Mouse (Mus musculus) thymus, adult 2 months (tissue): ENCODE measurements around the gene Ntf3. TPM values are rescaled to one million over a fixed set of nuclear protein-coding genes. Genes with fewer than 3 reads are reported as not detected.

ENCODE experiments used
- DNase-seq: peaks from one replicate; pipeline ENCODE4 v3.0.0; 2021
- H3K27ac ChIP-seq: fragments of 200-500 bp; 2 replicates; pipeline ENCODE4 v1.5.1; 2012; ENCODE audit warnings: low read length, control low read depth; ENCODE audit not compliant: control insufficient read depth, insufficient read depth
- H3K27me3 ChIP-seq: fragments of 200-500 bp; 2 replicates; pipeline ENCODE4 v1.6.1; 2012; ENCODE audit warnings: mild to moderate bottlenecking, low read length, moderate library complexity, mixed read lengths; ENCODE audit not compliant: control insufficient read depth, insufficient read depth
- H3K36me3 ChIP-seq: fragments of 200-500 bp; 2 replicates; pipeline ENCODE4 v1.6.1; 2012; ENCODE audit warnings: mild to moderate bottlenecking, low read length, moderate library complexity; ENCODE audit not compliant: control insufficient read depth, insufficient read depth
- H3K4me1 ChIP-seq: fragments of 200-500 bp; replicated peaks from 2 replicates; pipeline ENCODE4 v1.6.1; 2012; ENCODE audit warnings: low read length; ENCODE audit not compliant: control insufficient read depth, insufficient read depth
- H3K4me3 ChIP-seq: fragments of 200-500 bp; 2 replicates; pipeline ENCODE4 v1.5.1; 2012; ENCODE audit warnings: mild to moderate bottlenecking, low read length, control low read depth, moderate library complexity; ENCODE audit not compliant: control insufficient read depth, insufficient read depth
- CTCF ChIP-seq: fragments of 200-500 bp; IDR thresholded peaks from 2 replicates; pipeline ENCODE4 v1.5.1; 2012; ENCODE audit warnings: mild to moderate bottlenecking, control low read depth, low read length, moderate library complexity, borderline replicate concordance; ENCODE audit not compliant: control insufficient read depth, poor library complexity, insufficient read depth; ENCODE audit errors: extremely low read depth
- POLR2A ChIP-seq: fragments of 200-500 bp; IDR thresholded peaks from 2 replicates; pipeline ENCODE4 v1.6.1; 2012; ENCODE audit warnings: mild to moderate bottlenecking, low read length, control low read depth, moderate library complexity; ENCODE audit not compliant: control insufficient read depth, poor library complexity, insufficient read depth; ENCODE audit errors: extremely low read depth
- WGBS: fragments of 180-500 bp; shearing (Covaris S2); methylation state at CpG from one replicate; pipeline ENCODE4 v1.1.7; 2018; 5-methylcytosine and 5-hydroxymethylcytosine counted together
- polyA plus RNA-seq: library from polyadenylated mRNA; depleted of rRNA; stranded (reverse); fragments of >200 nt; gene quantifications from 2 replicates; pipeline ENCODE4 v1.2.3, GENCODE M21; 2012

Ntf3 gene
- polyA plus RNA-seq, 1 experiment = 0.40 TPM

- DNase-seq = no peak
- Histone ChIP-seq H3K27ac (no peak overlapping the region), H3K36me3 (no peaks in the 10 kb centered on the region), H3K4me3 (no peak overlapping the region), H3K27me3 (no peaks in the 10 kb centered on the region), H3K4me1 (no peaks in the 10 kb centered on the region)
- no peak for TF ChIP-seq POLR2A
- no peak for TF ChIP-seq CTCF
- 38% methylated on average over 10 of the region's 10 CpGs for WGBS
These were observed 23.6 kb upstream of the Ntf3 start for GRCm38 (mm10) chr6:126190218-126190871.

GRCm38 (mm10) chr6:126187400-126187799 is 20.7 kb upstream of the Ntf3 start:
- Histone ChIP-seq H3K27me3 (no peaks in the 10 kb centered on the region), H3K4me1 (no peaks in the 10 kb centered on the region), H3K4me3 (no peak overlapping the region), H3K36me3 (no peaks in the 10 kb centered on the region), H3K27ac (no peak overlapping the region)
- TF ChIP-seq POLR2A (no peak), CTCF (no peak)
- DNase-seq = no peak
- 94% methylated on average over 8 of the region's 8 CpGs for WGBS

DNA sequence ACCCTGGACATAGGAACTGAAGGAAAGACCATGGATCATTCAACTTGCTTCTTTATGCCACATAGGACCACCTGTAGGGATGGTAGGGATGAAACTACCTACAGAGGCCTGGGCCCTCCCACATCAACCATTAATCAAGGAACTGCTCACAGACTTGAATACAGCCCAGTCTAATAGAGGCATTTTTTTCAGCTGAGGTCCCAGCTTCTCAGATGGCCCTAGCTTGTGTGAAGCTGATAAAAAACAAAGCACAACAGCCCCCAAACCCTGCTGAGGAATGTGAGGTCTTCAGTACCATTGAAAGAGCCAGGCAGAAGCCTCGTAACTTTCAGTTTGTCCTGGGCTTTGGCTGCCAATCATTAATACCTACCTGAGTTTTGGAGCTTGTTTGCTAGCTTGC is 19.4 kb upstream of the Ntf3 start:
- no peak for DNase-seq
- Histone ChIP-seq H3K36me3 (no peaks in the 10 kb centered on the region), H3K27ac (no peak overlapping the region), H3K4me1 (no peaks in the 10 kb centered on the region), H3K27me3 (no peaks in the 10 kb centered on the region), H3K4me3 (no peak overlapping the region)
- TF ChIP-seq POLR2A (no peak), CTCF (no peak)
- WGBS = 79% methylated on average over 1 of the region's 1 CpGs

- Histone ChIP-seq H3K27me3 (no peaks in the 10 kb centered on the region), H3K4me1 (no peaks in the 10 kb centered on the region), H3K36me3 (no peaks in the 10 kb centered on the region), H3K27ac (no peak overlapping the region), H3K4me3 (no peak overlapping the region)
- DNase-seq = no peak
- 87% methylated on average over 1 of the region's 1 CpGs for WGBS
- no peak for TF ChIP-seq CTCF
- no peak for TF ChIP-seq POLR2A
These were observed 5.4 kb upstream of the Ntf3 start for GRCm38 (mm10) chr6:126172071-126172470.

- 88% methylated on average over 4 of the region's 4 CpGs for WGBS
- no peak for DNase-seq
- no peak for TF ChIP-seq CTCF
These were observed 4.1 kb upstream of the Ntf3 start for GRCm38 (mm10) chr6:126170772-126171171.

DNA sequence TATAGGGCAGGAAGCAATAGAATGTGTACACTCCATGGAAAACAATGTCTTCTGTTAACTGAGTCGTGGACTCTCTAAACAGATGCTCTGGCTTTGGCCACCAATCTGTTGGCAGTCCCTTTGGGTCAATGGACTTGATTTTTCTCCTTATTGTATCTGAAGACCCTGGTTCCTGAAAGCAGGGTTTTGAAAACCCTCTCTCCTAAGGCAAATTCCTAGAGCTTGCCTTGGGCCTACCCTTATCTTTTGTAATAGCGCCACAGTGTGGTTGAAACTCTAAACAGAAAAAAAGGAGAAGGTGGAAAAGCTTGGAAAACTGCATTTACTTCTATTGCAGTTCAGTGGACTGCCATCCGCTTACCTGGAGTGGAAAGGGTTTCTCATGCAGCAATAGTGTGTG is 1.0 kb upstream of the Ntf3 start:
- H3K27me3 ChIP-seq = no peaks in the 10 kb centered on the region; the same call in 1 of the 2 replicates
- no peaks in the 10 kb centered on the region for H3K4me1 ChIP-seq
- 26% methylated on average over 3 of the region's 3 CpGs for WGBS
- no peak overlapping the region for H3K27ac ChIP-seq
- no peak overlapping the region for H3K4me3 ChIP-seq
- TF ChIP-seq POLR2A (no peak), CTCF (no peak)
- no peak for DNase-seq
- H3K36me3 ChIP-seq = no peaks in the 10 kb centered on the region

More at GRCm38 (mm10) chr6:126170772-126171171, 4.1 kb upstream of the Ntf3 start:
- H3K27ac ChIP-seq = no peak overlapping the region
- no peak overlapping the region for H3K4me3 ChIP-seq
- no peaks in the 10 kb centered on the region for H3K27me3 ChIP-seq
- no peaks in the 10 kb centered on the region for H3K4me1 ChIP-seq
- no peaks in the 10 kb centered on the region for H3K36me3 ChIP-seq

DNA sequence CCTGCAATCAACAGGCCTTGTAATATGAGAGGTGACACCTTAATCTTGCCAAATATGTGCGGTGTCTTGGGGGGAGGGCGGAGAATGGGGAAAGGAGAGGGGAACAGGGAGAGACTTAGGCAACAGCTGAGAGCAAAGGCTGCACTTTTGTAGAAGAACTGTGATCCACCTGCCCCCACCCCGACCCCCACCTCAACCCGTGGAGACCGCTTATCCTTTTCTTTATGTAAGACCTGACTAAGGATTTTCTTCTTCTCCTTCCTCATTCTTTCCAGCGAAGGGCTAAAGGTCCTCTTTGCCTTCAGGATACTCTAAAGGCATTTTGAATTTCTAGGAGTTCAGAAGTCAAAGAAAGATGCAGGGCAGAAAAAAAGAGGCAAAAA is 489 bp upstream of the Ntf3 start:
- 14% methylated on average over 6 of the region's 6 CpGs for WGBS
- Histone ChIP-seq H3K36me3 (no peaks in the 10 kb centered on the region), H3K27ac (no peak overlapping the region), H3K4me3 (no peak overlapping the region), H3K4me1 (no peaks in the 10 kb centered on the region), H3K27me3 (no peaks in the 10 kb centered on the region; the same call in 1 of the 2 replicates)
- no peak for DNase-seq
- TF ChIP-seq CTCF (no peak), POLR2A (no peak)
